Mouse (Mus musculus) cortical plate, adult 2 months (tissue): ENCODE measurements around the gene C1ql3.

Source experiments
- CTCF ChIP-seq: fragments of 200-500 bp; IDR thresholded peaks from 2 replicates; pipeline ENCODE4 v1.5.1; 2011; ENCODE audit warnings: mild to moderate bottlenecking, control low read depth, low read length; ENCODE audit not compliant: insufficient read depth; ENCODE audit errors: extremely low read depth
- POLR2A ChIP-seq: fragments of 200-500 bp; IDR thresholded peaks from 2 replicates; pipeline ENCODE4 v1.6.1; 2011; ENCODE audit warnings: mild to moderate bottlenecking, low read length, control low read depth; ENCODE audit not compliant: insufficient read depth; ENCODE audit errors: extremely low read depth

DNA sequence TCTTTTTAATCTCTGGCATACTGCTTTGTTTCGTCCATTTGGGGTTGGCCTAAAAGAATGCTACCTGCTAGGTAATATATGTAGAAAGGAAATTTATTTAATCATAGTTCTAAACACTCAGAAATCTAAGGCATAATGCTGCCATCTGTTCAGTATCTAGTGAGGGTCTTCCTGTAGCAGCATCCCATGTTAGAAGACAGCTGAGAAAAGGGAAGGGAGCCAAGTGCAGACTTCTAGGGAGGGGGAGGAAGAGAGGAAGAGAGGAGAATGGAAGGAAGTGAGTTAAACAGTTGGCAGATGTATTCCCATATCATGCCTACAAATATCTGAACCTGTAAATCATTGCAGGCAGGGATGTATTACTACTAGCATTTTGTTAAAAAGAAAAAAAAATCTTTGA is 7.3 kb upstream of the C1ql3 start:
- TF ChIP-seq CTCF (no peak), POLR2A (no peak)
